Mouse (Mus musculus): ENCODE data around the gene Treml2.

DNA sequence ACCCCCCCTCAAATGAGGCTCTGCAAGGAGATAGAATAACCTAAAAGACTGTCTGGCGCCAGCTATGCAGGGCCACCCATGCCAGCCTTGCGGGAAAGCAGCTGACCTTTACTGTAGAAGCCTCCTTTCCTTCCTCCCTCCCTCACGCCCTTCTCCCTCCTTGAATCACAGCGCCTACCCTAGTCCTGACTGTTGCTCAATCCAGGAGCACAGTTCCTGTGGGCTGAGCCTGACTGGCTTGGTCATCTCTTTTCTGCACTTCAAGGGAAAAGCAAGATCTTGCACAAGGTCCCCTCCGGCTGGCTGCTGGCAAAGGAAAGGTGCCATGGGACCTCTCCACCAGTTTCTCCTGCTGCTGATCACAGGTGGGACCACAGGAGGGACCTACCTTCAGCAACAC is 46.9 kb downstream of the Treml2 start, which contains the start of gene Trem2:
- TF ChIP-seq EP300 (IDR thresholded peaks at IDR 0.05; ENCODE audit: insufficient read depth, low read depth, low read length) (no peak), CTCF (IDR thresholded peaks at IDR 0.05; ENCODE audit: low read depth, low read length) (no peak)
